In the genomic region with DNA sequence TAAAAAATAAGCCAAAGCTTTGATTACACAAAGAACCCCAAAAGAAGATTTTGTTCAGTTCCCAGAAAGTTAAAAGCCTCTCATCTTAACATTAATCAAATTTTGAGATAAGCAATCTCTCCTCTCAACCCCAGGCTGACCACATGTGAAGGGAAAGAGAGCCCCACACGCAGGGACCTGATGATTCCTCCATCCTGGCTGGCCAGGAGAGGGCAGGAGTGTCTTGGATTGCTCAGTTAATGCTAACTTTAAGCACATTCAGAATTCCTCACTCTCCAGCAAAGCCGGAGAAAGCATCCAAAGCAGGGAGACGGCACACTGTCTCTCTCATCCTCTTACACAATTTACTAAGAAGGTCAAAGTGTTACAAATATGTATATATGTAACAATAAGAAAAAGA, we compare ENCODE assay signal across 10 mouse cellular contexts. TPM values are rescaled to one million over a fixed set of nuclear protein-coding genes. Genes with fewer than 3 reads are reported as not detected.
DNase-seq lines count a peak whose midpoint lies in the region; ATAC-seq and TF ChIP-seq lines count a peak whose summit lies in the region.
"Had no signal": no experiment of that assay in that cellular context is flagged by ENCODE, and none has a peak within 500 bp of the region (broad histone marks: within the 10 kb centered on the region; RNA-seq: fewer than 3 reads in every experiment).

No protein-coding gene starts in this region.

- no peak overlapping the region for H3K4me3 ChIP-seq in hindbrain, postnatal 0 days (ENCODE audit: low read length)
- H3K4me3 ChIP-seq in lung, embryonic 16.5 days (ENCODE audit: low read length) = no peak overlapping the region
- H3K4me3 ChIP-seq: limb, embryonic 15.5 days had no signal

- intact Hi-C loops in gastrocnemius, postnatal 36 days (cut with DNase I) = no loop called here

- 5% methylated on average over 3 of the region's 3 CpGs for WGBS in hindbrain, postnatal 0 days
- 3% methylated on average over 3 of the region's 3 CpGs for WGBS in lung, embryonic 16.5 days

- H3K4me2 ChIP-seq in hindbrain, postnatal 0 days (ENCODE audit: low read depth, low read length) = no peak overlapping the region
- no peak overlapping the region for H3K4me2 ChIP-seq in lung, embryonic 16.5 days (ENCODE audit: low read depth, low read length)
- H3K4me2 ChIP-seq: limb, embryonic 15.5 days had no signal

- no peaks in the 10 kb centered on the region for H3K4me1 ChIP-seq in hindbrain, postnatal 0 days (ENCODE audit: insufficient read depth, low read length)
- H3K4me1 ChIP-seq in lung, embryonic 16.5 days (replicated peaks; ENCODE audit: control insufficient read depth, insufficient read depth, low read length) = no peaks in the 10 kb centered on the region
- H3K4me1 ChIP-seq: limb, embryonic 15.5 days had no signal

- peak; percentile 62 for TF ChIP-seq CTCF in brain, embryonic 14.5 days (IDR thresholded peaks at IDR 0.05; ENCODE audit: borderline replicate concordance, extremely low read depth, insufficient read depth, insufficient read length)
- TF ChIP-seq CTCF in hindbrain, postnatal 0 days (IDR thresholded peaks at IDR 0.05; ENCODE audit: low read depth) = peak; percentile 70

- H3K36me3 ChIP-seq in hindbrain, postnatal 0 days (ENCODE audit: insufficient read depth, low read length) = no peaks in the 10 kb centered on the region
- no peaks in the 10 kb centered on the region for H3K36me3 ChIP-seq in lung, embryonic 16.5 days (ENCODE audit: control insufficient read depth, insufficient read depth, low read length)
- H3K36me3 ChIP-seq: limb, embryonic 15.5 days had no signal

- TF ChIP-seq POLR2A in brain, embryonic 14.5 days (IDR thresholded peaks at IDR 0.05; ENCODE audit: borderline replicate concordance, extremely low read depth, insufficient read depth, insufficient read length, poor library complexity, severe bottlenecking) = no peak

- no peaks in the 10 kb centered on the region for H3K9me3 ChIP-seq in hindbrain, postnatal 0 days (ENCODE audit: low read length)
- no peaks in the 10 kb centered on the region for H3K9me3 ChIP-seq in lung, embryonic 16.5 days (ENCODE audit: control insufficient read depth, low read length)
- H3K9me3 ChIP-seq: limb, embryonic 15.5 days had no signal

- H3K27me3 ChIP-seq in hindbrain, postnatal 0 days (ENCODE audit: insufficient read depth, low read length) = no peaks in the 10 kb centered on the region
- no peaks in the 10 kb centered on the region for H3K27me3 ChIP-seq in lung, embryonic 16.5 days (ENCODE audit: control insufficient read depth, insufficient read depth, low read depth, low read length)
- H3K27me3 ChIP-seq: limb, embryonic 15.5 days had no signal

- no peak overlapping the region for H3K9ac ChIP-seq in hindbrain, postnatal 0 days (replicated peaks; ENCODE audit: low read length)
- H3K9ac ChIP-seq in lung, embryonic 16.5 days (ENCODE audit: low read length) = no peak overlapping the region
- H3K9ac ChIP-seq: limb, embryonic 15.5 days had no signal

- no peak overlapping the region for H3K27ac ChIP-seq in hindbrain, postnatal 0 days
- H3K27ac ChIP-seq in lung, embryonic 16.5 days (ENCODE audit: low read length) = no peak overlapping the region
- H3K27ac ChIP-seq: limb, embryonic 15.5 days had no signal

- DNase-seq in layer of hippocampus, postnatal 10 days (ENCODE audit: low spot score in 2 of 2) = peak; percentile 10 to 27
- no peak for DNase-seq in layer of hippocampus, postnatal 36 days
- DNase-seq in Muller cell, postnatal 12 days (ENCODE audit: inconsistent ontology term) = peak; percentile 17
- peak; percentile 50 for DNase-seq in brain, embryonic 14.5 days (ENCODE audit: low read depth)
- peak; percentile 67 for DNase-seq in hindbrain, postnatal 0 days (ENCODE audit: low spot score)
- no peak for DNase-seq in gastrocnemius, postnatal 36 days

- no peak; the same call in 1 of the 2 replicates for ATAC-seq in hindbrain, postnatal 0 days
- peak; percentile 65; the same call in 1 of the 2 replicates for ATAC-seq in lung, embryonic 16.5 days (ENCODE audit: low read depth)
- no peak for ATAC-seq in activated CD4-positive, CD25-positive, alpha-beta regulatory T cell, adult 4 months

RNA-seq across cellular contexts. Expression of gene C2cd6, which starts 26.7 kb away (rescaled TPM):
- not detected for total RNA-seq in layer of hippocampus, postnatal 10 days (2021)
- total RNA-seq in layer of hippocampus, postnatal 36 days (2021) = not detected
- polyA plus RNA-seq in brain, embryonic 14.5 days (2012; rRNA removed) = 0.03 and 0.06 TPM in 2 replicates
- not detected in 2 replicates for total RNA-seq in hindbrain, postnatal 0 days (2014; rRNA removed)
- polyA plus RNA-seq in hindbrain, postnatal 0 days (2015; fragmentation: Nextera tagmentation; extraction: Ambion mirVana) = not detected in 2 replicates
- not detected in 2 replicates for polyA plus RNA-seq in lung, embryonic 16.5 days (2015; fragmentation: Nextera tagmentation; extraction: Ambion mirVana)
- polyA plus RNA-seq in activated CD4-positive, CD25-positive, alpha-beta regulatory T cell, adult 4 months (2017; shearing (Covaris generic)) = under 1 TPM in 1 of 2 experiments, not detected in 1; 0.20 TPM
- total RNA-seq in gastrocnemius, postnatal 36 days (2021) = not detected
- polyA plus RNA-seq: limb, embryonic 15.5 days; stomach, embryonic 14.5 days had no signal

RNA-seq across cellular contexts. Expression of gene Tmem237, which starts 52.2 kb away (rescaled TPM):
- 10 to 100 TPM; 27.8 to 29.7 TPM for total RNA-seq in layer of hippocampus, postnatal 10 days (2021)
- total RNA-seq in layer of hippocampus, postnatal 36 days (2021) = 10 to 100 TPM; 28.0 to 28.6 TPM
- polyA plus RNA-seq in brain, embryonic 14.5 days (2012; rRNA removed) = 30.8 and 34.0 TPM in 2 replicates
- 26.1 and 27.3 TPM in 2 replicates for total RNA-seq in hindbrain, postnatal 0 days (2014; rRNA removed)
- polyA plus RNA-seq in hindbrain, postnatal 0 days (2015; fragmentation: Nextera tagmentation; extraction: Ambion mirVana) = 55.8 and 56.3 TPM in 2 replicates
- polyA plus RNA-seq in lung, embryonic 16.5 days (2015; fragmentation: Nextera tagmentation; extraction: Ambion mirVana) = 34.5 and 38.5 TPM in 2 replicates
- 10 to 100 TPM; 17.1 to 21.3 TPM for polyA plus RNA-seq in activated CD4-positive, CD25-positive, alpha-beta regulatory T cell, adult 4 months (2017; shearing (Covaris generic))
- 1 to 10 TPM; 2.2 to 2.6 TPM for total RNA-seq in gastrocnemius, postnatal 36 days (2021)

Comparison
In these comparisons a context has a peak if more than half of its experiments do, and no peak if none do; other contexts are left out.
1. DNase-seq: peak in layer of hippocampus, postnatal 10 days (2 of 2), Muller cell, postnatal 12 days (single experiment), brain, embryonic 14.5 days (single experiment) and hindbrain, postnatal 0 days (single experiment); none in layer of hippocampus, postnatal 36 days (0 of 2) and gastrocnemius, postnatal 36 days (0 of 2).